Mouse (Mus musculus) small intestine, adult 2 months (tissue): ENCODE results near the gene Ccdc160.

Experiments used
- CTCF ChIP-seq: fragments of 200-500 bp; IDR thresholded peaks from 2 replicates; pipeline ENCODE4 v1.5.1; 2012; ENCODE audit warnings: low read depth, mild to moderate bottlenecking, control low read depth, inconsistent platforms, low read length, moderate library complexity, mixed read lengths; ENCODE audit not compliant: insufficient replicate concordance, insufficient read length; ENCODE audit errors: extremely low read depth
- POLR2A ChIP-seq: fragments of 200-500 bp; IDR thresholded peaks from 2 replicates; pipeline ENCODE4 v1.6.1; 2012; ENCODE audit warnings: low read depth, mild to moderate bottlenecking, control low read depth, inconsistent platforms, low read length, moderate library complexity

DNA sequence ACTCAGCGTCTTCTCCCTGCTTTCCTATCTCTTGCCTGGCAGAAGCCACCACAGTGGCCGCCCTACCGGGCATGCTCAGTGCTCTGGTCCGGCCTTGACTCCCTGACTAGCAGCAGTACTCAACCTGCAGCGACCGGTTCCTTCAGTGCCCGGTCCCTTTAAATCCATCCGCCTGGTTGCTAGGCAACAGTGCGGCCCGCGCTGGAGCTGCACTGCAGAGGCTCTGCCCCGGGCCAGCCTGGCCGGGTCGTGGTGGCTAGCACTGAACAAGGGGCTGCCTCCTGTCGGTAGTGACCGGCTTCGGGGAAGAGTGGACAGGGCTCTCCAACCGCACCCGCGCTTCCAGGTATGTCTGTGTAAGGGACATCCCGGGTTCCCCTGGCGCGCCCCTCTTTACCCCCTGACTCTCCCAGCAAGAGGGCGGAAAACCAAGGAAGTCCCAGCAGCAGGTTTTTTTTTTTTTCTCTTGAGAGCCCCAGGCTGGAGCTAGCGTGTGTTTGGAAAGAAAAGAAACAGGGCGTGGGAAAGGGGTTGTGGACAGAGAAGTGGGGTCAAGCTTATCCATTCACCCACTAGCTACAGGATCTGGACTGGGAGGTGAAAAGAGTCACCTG, at the start of gene Ccdc160:
- TF ChIP-seq CTCF = no peak
- no peak for TF ChIP-seq POLR2A
